Mouse (Mus musculus): Measurements from ENCODE around the gene Acad11. TPM values are rescaled to one million over a fixed set of nuclear protein-coding genes. Genes with fewer than 3 reads are reported as not detected.

Acad11 gene
- total RNA-seq, 2 experiments from 2014 or later = 11.2 to 16.5 TPM

- DNase-seq (ENCODE audit: low spot score in 2 of 2) = no peak
Measured at GRCm38 (mm10) chr9:104079379-104079778, 16.2 kb downstream of the Acad11 start.

GRCm38 (mm10) chr9:104080038-104080437 is 16.9 kb downstream of the Acad11 start:
- no peak for DNase-seq (ENCODE audit: low spot score in 2 of 2)

GRCm38 (mm10) chr9:104085730-104086429 is 22.7 kb downstream of the Acad11 start:
- DNase-seq (ENCODE audit: low spot score in 2 of 2) = no peak

GRCm38 (mm10) chr9:104088555-104088954 is 25.4 kb downstream of the Acad11 start:
- DNase-seq (ENCODE audit: low spot score in 2 of 2) = no peak

GRCm38 (mm10) chr9:104092945-104093344 is 29.8 kb downstream of the Acad11 start:
- no peak for DNase-seq (ENCODE audit: low spot score in 2 of 2)

GRCm38 (mm10) chr9:104098256-104098655 is 35.1 kb downstream of the Acad11 start:
- no peak for DNase-seq (ENCODE audit: low spot score in 2 of 2)

GRCm38 (mm10) chr9:104099060-104099459 is 35.9 kb downstream of the Acad11 start:
- no peak for DNase-seq (ENCODE audit: low spot score in 2 of 2)

- no peak for DNase-seq (ENCODE audit: low spot score in 2 of 2)
Measured at GRCm38 (mm10) chr9:104100822-104101221, 37.6 kb downstream of the Acad11 start.

- DNase-seq (ENCODE audit: low spot score in 2 of 2) = no peak
Measured at GRCm38 (mm10) chr9:104101458-104101857, 38.3 kb downstream of the Acad11 start.

GRCm38 (mm10) chr9:104102301-104102700 is 39.1 kb downstream of the Acad11 start:
- peak in 1 of 2 experiments; percentile 26 for DNase-seq (ENCODE audit: low spot score in 2 of 2)

GRCm38 (mm10) chr9:104102901-104103300 is 39.7 kb downstream of the Acad11 start:
- DNase-seq (ENCODE audit: low spot score in 2 of 2) = no peak

GRCm38 (mm10) chr9:104104986-104105385 is 41.8 kb downstream of the Acad11 start:
- no peak for DNase-seq (ENCODE audit: low spot score in 2 of 2)

GRCm38 (mm10) chr9:104106930-104107329 is 43.8 kb downstream of the Acad11 start:
- DNase-seq (ENCODE audit: low spot score in 2 of 2) = no peak

- DNase-seq (ENCODE audit: low spot score in 2 of 2) = no peak
Measured at GRCm38 (mm10) chr9:104107482-104107881, 44.3 kb downstream of the Acad11 start.

- DNase-seq (ENCODE audit: low spot score in 2 of 2) = no peak
Measured at GRCm38 (mm10) chr9:104108571-104109143, 45.5 kb downstream of the Acad11 start.

GRCm38 (mm10) chr9:104109151-104109550 is 46.0 kb downstream of the Acad11 start:
- DNase-seq (ENCODE audit: low spot score in 2 of 2) = no peak

GRCm38 (mm10) chr9:104123101-104123500 is 59.9 kb downstream of the Acad11 start:
- no peak for DNase-seq (ENCODE audit: low spot score in 2 of 2)

GRCm38 (mm10) chr9:104123622-104124021 is 60.4 kb downstream of the Acad11 start:
- DNase-seq (ENCODE audit: low spot score in 2 of 2) = no peak

- DNase-seq (ENCODE audit: low spot score in 2 of 2) = no peak
Measured at GRCm38 (mm10) chr9:104126833-104127232, 63.7 kb downstream of the Acad11 start, which contains the start of gene Ackr4. TSS of gene Ackr4 (minus strand) at chr9:104126933.

- no peak for DNase-seq (ENCODE audit: low spot score in 2 of 2)
Measured at GRCm38 (mm10) chr9:104128110-104128509, 64.9 kb downstream of the Acad11 start.

- DNase-seq (ENCODE audit: low spot score in 2 of 2) = peak in 1 of 2 experiments; percentile 39
Measured at GRCm38 (mm10) chr9:104130141-104130755, 67.1 kb downstream of the Acad11 start.

- no peak for DNase-seq (ENCODE audit: low spot score in 2 of 2)
Measured at GRCm38 (mm10) chr9:104140351-104140750, 77.2 kb downstream of the Acad11 start.

Data from gastrocnemius, postnatal 4 days (tissue).